Mouse (Mus musculus) liver, postnatal 0 days (tissue): ENCODE results near the gene Ptgs1. TPM values are rescaled to one million over a fixed set of nuclear protein-coding genes. Genes with fewer than 3 reads are reported as not detected.

Experiments used
- ATAC-seq: fragments of 200-750 bp; cut with Nextera tagmentation; 2 replicates; pipeline ENCODE4 v1.8.0; 2017; ENCODE audit warnings: mild to moderate bottlenecking, moderate library complexity
- DNase-seq: peaks from one replicate; pipeline ENCODE4 v3.0.0-alpha.2; 2016
- H3K27ac ChIP-seq: fragments of 300-500 bp; sonication (generic); 2 replicates; pipeline ENCODE4 v1.5.1; 2014; ENCODE audit warnings: antibody characterized with exemption, moderate library complexity, mild to moderate bottlenecking, low read depth
- H3K27me3 ChIP-seq: fragments of 300-500 bp; sonication (generic); 2 replicates; pipeline ENCODE4 v1.6.1; 2014; ENCODE audit warnings: low read length, control low read depth, mixed read lengths; ENCODE audit not compliant: insufficient read depth
- H3K36me3 ChIP-seq: fragments of 300-500 bp; sonication (generic); replicated peaks from 2 replicates; pipeline ENCODE4 v1.6.1; 2014; ENCODE audit warnings: mild to moderate bottlenecking, control low read depth, low read length, moderate library complexity, mixed read lengths; ENCODE audit not compliant: insufficient read depth
- H3K4me1 ChIP-seq: fragments of 300-500 bp; sonication (generic); 2 replicates; pipeline ENCODE4 v1.6.1; 2014; ENCODE audit warnings: antibody characterized with exemption, mild to moderate bottlenecking, control low read depth; ENCODE audit not compliant: insufficient read depth
- H3K4me2 ChIP-seq: fragments of 300-500 bp; sonication (generic); 2 replicates; pipeline ENCODE4 v1.6.1; 2014; ENCODE audit warnings: low read depth, mild to moderate bottlenecking, low read length, moderate library complexity, mixed read lengths
- H3K4me3 ChIP-seq: fragments of 300-500 bp; sonication (generic); 2 replicates; pipeline ENCODE4 v1.5.1; 2014; ENCODE audit warnings: low read depth, low read length
- H3K9ac ChIP-seq: fragments of 300-500 bp; sonication (generic); replicated peaks from 2 replicates; pipeline ENCODE4 v1.6.1; 2014; ENCODE audit warnings: mild to moderate bottlenecking, moderate library complexity
- H3K9me3 ChIP-seq: fragments of 300-500 bp; sonication (generic); 2 replicates; pipeline ENCODE4 v1.6.1; 2016; ENCODE audit warnings: mild to moderate bottlenecking, control low read depth, low read length, mixed read lengths
- CTCF ChIP-seq: sonication (generic); IDR thresholded peaks from 2 replicates; pipeline ENCODE4 v1.5.1; 2016; ENCODE audit warnings: antibody characterized with exemption, low read depth
- EP300 ChIP-seq: IDR thresholded peaks from 2 replicates; pipeline ENCODE4 v1.6.1; 2016; ENCODE audit warnings: antibody characterized with exemption, low read depth, mild to moderate bottlenecking
- WGBS: fragments of 180-500 bp; shearing (Covaris S2); extraction: QIAGEN DNeasy Blood & Tissue Kit; methylation state at CpG from one replicate; pipeline ENCODE4 v1.1.7; 2014; ENCODE audit not compliant: insufficient replicate concordance; 5-methylcytosine and 5-hydroxymethylcytosine counted together
- polyA plus RNA-seq: library from polyadenylated mRNA; unstranded; fragments of >200 nt; fragmentation: Nextera tagmentation; extraction: Ambion mirVana; gene quantifications from 2 replicates; pipeline ENCODE4 v1.2.1, GENCODE M21; 2015

Gene Ptgs1
- polyA plus RNA-seq, 1 experiment from 2014 or later = 25.3 TPM

GRCm38 (mm10) chr2:36211785-36212184 lies 18.4 kb upstream of the Ptgs1 start:
- 60% methylated on average over 7 of the region's 7 CpGs for WGBS
- H3K27ac ChIP-seq = no peak overlapping the region
- no peaks in the 10 kb centered on the region for H3K9me3 ChIP-seq
- H3K4me3 ChIP-seq = no peak overlapping the region
- H3K27me3 ChIP-seq = peaks cover 35% of the 10 kb centered on the region
- DNase-seq (no peak), ATAC-seq (no peak)
- no peaks in the 10 kb centered on the region for H3K36me3 ChIP-seq
- no peak overlapping the region for H3K4me2 ChIP-seq
- TF ChIP-seq CTCF (no peak), EP300 (no peak)
- H3K9ac ChIP-seq = no peak overlapping the region
- peaks cover 16% of the 10 kb centered on the region for H3K4me1 ChIP-seq

GRCm38 (mm10) chr2:36213108-36213507 lies 17.1 kb upstream of the Ptgs1 start:
- Histone ChIP-seq H3K4me3 (no peak overlapping the region), H3K4me2 (no peak overlapping the region), H3K9ac (no peak overlapping the region), H3K4me1 (peaks cover 20% of the 10 kb centered on the region), H3K27ac (no peak overlapping the region), H3K27me3 (peaks cover 35% of the 10 kb centered on the region), H3K9me3 (no peaks in the 10 kb centered on the region), H3K36me3 (no peaks in the 10 kb centered on the region)
- ATAC-seq = no peak
- DNase-seq = peak; percentile 26
- WGBS = 53% methylated on average over 7 of the region's 7 CpGs
- no peak for TF ChIP-seq CTCF
- no peak for TF ChIP-seq EP300

- ATAC-seq (peak; percentile 85), DNase-seq (peak; percentile 92)
- H3K36me3 ChIP-seq = no peaks in the 10 kb centered on the region
- no peak for TF ChIP-seq EP300
- peak; percentile 96 for TF ChIP-seq CTCF
- no peaks in the 10 kb centered on the region for H3K9me3 ChIP-seq
- peaks cover 20% of the 10 kb centered on the region for H3K4me1 ChIP-seq
- WGBS = 8% methylated on average over 8 of the region's 8 CpGs
- H3K4me3 ChIP-seq = no peak overlapping the region
- no peak overlapping the region for H3K27ac ChIP-seq
- peak overlapping the region; percentile 15; the same call in 1 of the 2 replicates for H3K4me2 ChIP-seq
- no peak overlapping the region for H3K9ac ChIP-seq
- peaks cover 35% of the 10 kb centered on the region for H3K27me3 ChIP-seq
Observed at GRCm38 (mm10) chr2:36214023-36214422, 16.2 kb upstream of the Ptgs1 start.

GRCm38 (mm10) chr2:36214425-36214824 lies 15.8 kb upstream of the Ptgs1 start:
- H3K36me3 ChIP-seq = no peaks in the 10 kb centered on the region
- H3K4me2 ChIP-seq = peak overlapping the region; percentile 15; the same call in 1 of the 2 replicates
- H3K9ac ChIP-seq = no peak overlapping the region
- H3K27me3 ChIP-seq = peaks cover 30% of the 10 kb centered on the region
- H3K9me3 ChIP-seq = no peaks in the 10 kb centered on the region
- ATAC-seq (peak; percentile 51), DNase-seq (peak; percentile 49)
- TF ChIP-seq EP300 (no peak), CTCF (peak; percentile 53)
- H3K27ac ChIP-seq = no peak overlapping the region
- WGBS = 57% methylated on average over 5 of the region's 5 CpGs
- H3K4me1 ChIP-seq = peaks cover 20% of the 10 kb centered on the region
- no peak overlapping the region for H3K4me3 ChIP-seq

- H3K27ac ChIP-seq = no peak overlapping the region
- ATAC-seq (no peak), DNase-seq (no peak)
- H3K4me2 ChIP-seq = no peak overlapping the region
- no peak overlapping the region for H3K4me3 ChIP-seq
- H3K36me3 ChIP-seq = no peaks in the 10 kb centered on the region
- WGBS = 88% methylated on average over 5 of the region's 5 CpGs
- H3K9me3 ChIP-seq = no peaks in the 10 kb centered on the region
- TF ChIP-seq EP300 (no peak), CTCF (no peak)
- peaks cover 20% of the 10 kb centered on the region for H3K4me1 ChIP-seq
- peaks cover 26% of the 10 kb centered on the region for H3K27me3 ChIP-seq
- no peak overlapping the region for H3K9ac ChIP-seq
Observed at GRCm38 (mm10) chr2:36215203-36215739, 15.0 kb upstream of the Ptgs1 start.

GRCm38 (mm10) chr2:36216546-36216945 lies 13.7 kb upstream of the Ptgs1 start:
- ATAC-seq (peak; percentile 28), DNase-seq (peak; percentile 26)
- no peak overlapping the region for H3K9ac ChIP-seq
- peak overlapping the region; percentile 51 for H3K4me2 ChIP-seq
- no peaks in the 10 kb centered on the region for H3K36me3 ChIP-seq
- H3K27me3 ChIP-seq = peaks cover 13% of the 10 kb centered on the region
- TF ChIP-seq CTCF (no peak), EP300 (no peak)
- peak overlapping the region; percentile 76 for H3K27ac ChIP-seq
- H3K4me1 ChIP-seq = peaks cover 20% of the 10 kb centered on the region
- 0 out of 2 replicates have a peak overlapping the region, but pooled peaks have one; percentile 13 for H3K4me3 ChIP-seq
- no peaks in the 10 kb centered on the region for H3K9me3 ChIP-seq
